Mouse (Mus musculus) WW6 (cell line): ENCODE results near the gene Ccdc103.

Source experiments
- DNase-seq: peaks from one replicate; pipeline ENCODE4 v3.0.0-alpha.2; 2013; ENCODE audit warnings: low read depth, low spot score

Ccdc103 gene

DNA sequence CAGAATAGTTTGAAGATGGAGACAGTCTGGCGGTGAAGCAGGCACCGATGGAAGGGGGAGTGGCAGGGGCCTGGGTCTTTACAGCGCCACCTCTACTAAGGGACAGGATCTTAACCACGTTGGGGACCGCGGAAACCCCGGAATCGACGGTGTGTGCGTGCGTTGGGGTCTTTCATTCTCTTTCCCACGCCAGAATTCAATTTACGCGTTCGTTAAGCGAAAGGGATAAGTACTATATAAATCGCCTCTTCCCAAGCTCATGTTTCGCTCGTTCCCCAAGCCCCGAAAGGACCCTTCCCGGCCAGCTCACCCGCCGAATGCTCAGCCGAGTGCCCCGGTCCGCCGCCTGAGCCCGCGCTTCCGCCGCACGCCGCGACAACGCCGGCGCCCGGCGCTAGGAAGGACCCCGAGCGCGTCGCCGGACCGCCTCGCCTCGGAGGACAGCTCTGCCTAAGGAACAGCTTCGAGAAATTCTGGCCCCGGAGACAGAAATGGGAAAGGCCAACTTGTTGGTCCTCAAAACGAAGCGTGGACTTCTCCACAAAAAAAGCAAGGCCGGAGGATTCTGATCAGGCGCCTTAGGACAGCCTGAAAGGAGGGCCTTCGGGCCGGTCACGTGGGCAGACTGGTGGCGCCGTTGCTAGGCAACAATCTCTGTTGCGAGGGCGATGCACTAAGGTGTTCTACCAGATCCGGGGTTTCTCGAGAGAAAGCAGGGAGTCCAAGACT is at the start of gene Ccdc103, which contains the start of gene Eftud2:
Ccdc103 (plus strand) TSS at position 620 of the 729 bp plus-strand sequence.
Eftud2 (minus strand) TSS at position 401 of the 729 bp plus-strand sequence.
- DNase-seq, result peak; percentile 89

DNA sequence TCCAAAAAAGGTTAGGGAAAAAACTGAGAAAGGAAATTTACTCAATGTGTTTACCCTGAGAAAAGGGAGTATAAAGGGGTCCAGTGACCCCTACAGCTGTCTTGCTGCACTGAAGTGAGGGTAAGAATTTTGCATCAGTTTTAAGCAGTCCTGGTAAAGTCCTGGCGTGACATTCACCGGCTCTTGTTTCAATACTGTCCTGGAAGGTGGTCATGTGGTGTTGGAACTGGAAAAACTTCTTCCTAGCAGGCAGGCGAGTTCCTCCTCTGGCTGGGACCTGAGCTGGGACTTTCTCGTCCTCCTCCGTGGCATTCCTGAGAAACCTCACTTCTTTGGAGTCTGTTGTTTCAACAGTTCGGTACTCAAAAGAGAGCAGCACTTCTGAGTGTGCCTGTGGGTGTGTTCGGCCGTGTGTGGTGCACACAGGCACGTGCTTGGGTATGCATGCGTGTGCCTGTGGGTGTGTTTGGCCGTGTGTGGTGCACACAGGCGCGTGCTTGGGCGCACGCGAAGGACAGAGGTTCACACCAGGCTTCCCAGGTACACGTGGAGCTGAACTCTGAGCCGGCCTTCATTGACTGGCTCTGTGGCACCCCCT is 48.2 kb upstream of the Ccdc103 start:
- DNase-seq, result no peak

DNA sequence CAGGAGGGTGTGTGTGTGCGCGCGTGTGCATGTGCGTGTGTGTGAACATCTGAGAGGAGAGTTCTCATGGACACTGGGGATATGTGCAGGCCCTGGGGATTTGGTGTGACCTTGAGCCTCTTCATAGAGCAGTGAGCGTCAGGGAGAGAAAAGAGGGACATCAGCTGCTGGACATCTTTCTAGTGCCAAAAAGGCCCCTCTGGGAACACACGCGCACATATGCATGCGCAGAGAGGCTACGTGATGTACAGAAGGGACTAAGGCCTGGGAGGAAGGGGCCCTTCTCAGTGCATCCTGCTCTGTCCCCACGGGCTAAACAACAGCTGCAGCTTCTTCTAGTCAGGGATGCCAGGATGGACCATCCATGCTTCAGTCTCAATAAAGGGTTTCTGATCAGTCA is 46.8 kb upstream of the Ccdc103 start:
- DNase-seq, result no peak

DNA sequence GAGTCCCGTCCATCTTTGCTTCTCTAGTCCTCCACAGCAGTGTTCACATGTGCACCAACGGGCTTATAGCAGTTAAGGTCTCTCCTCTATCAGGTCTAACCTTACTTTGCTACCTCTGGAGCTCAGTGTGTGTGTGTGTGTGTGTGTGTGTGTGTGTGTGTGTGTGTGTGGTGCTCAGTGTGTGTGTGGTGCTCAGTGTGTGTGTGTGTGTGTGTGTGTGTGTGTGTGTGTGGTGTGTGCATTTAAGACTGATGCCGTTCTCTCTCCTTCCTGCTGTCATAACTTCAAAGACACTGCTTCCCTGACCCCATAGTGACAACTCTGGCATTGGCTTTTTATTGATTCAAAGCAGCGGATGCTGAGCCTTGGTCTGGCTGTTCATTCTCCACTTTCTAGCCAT is 45.5 kb upstream of the Ccdc103 start, which contains the start of gene Higd1b:
Higd1b (plus strand) TSS at position 301 of the 400 bp plus-strand sequence.
- no peak for DNase-seq

DNA sequence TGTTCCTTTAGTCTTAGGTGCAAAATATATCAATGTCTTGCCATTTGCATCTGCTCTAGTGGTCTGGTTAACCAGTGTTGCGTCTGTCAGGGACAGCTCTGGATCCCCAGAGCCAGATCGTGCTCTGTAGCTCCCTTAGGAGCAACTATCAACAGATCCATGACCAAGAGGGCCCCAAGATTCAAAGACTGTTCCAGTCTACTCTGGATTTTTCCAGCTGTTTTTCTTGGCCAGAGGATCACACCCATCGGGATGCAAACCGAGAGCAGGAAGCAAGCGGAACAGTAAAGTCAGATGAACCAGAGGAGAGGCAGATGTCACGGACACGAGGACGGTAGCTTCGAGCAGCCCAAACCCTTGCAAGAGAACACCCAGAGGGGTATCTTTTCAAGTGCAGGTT is 44.9 kb upstream of the Ccdc103 start:
- no peak for DNase-seq

DNA sequence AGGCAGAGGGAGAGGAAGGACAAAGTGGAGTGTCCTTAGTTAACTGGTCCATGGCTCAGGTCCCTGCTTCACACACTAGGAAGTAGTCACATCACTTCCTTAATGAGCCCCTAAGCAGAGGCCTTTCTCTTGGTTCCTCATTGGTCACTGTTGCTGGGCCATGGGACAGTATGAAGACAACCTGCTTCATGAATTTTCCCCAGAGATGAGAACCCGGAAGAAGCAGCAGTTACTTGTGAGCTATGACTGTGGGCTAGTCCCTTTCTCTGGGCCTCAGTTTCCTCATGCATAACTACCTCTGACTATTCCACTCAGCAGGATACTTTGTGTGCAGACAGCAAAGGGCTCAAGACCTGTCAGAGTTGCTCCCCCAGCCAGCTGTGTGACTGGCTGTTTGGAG is 43.6 kb upstream of the Ccdc103 start:
- DNase-seq, result no peak

DNA sequence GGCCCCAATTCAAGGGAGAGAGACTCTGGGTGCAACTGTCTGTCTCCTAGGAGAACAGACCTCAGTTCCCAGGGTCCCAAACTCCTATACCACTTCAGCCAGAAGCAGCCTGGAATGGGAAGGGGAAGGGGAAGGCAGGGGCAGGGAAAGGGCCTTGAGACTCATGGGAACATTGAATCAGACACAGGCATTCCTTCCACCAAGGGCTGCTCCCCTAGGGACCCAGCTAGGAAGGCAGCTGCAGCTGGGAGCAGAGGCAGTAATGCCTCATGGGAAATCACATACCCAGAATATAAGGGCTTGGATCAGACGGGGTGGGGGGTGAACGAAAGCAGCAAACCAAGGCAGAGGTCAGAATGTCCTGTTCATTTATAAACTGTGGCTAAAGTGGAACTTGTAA is 42.9 kb upstream of the Ccdc103 start:
- no peak for DNase-seq

DNA sequence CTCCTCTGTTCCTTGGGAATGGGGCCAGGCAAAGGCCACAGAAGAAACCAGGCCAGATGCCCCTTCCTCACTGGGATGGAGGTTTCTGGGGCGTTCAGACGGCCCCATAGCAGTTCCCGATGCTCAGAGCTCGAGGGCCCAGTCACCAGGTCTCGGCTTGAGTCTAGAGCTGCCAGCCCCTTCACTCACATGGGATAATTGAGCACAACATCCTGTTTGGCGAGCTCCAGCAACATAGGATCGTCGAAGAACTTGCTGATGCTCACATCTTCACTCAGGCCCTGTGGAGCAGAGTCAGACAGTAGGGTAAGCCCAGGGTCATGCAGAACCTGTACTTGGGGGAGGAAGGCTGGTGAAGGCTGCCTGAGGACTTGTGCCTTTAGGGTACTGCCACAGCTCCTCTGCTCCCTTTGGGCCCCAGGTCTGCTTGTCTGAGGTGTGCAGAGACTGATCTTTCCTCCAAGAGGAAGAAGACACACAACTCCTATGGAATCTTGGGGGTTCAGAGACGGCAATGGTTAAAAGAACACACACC is 42.3 kb upstream of the Ccdc103 start:
- no peak for DNase-seq

DNA sequence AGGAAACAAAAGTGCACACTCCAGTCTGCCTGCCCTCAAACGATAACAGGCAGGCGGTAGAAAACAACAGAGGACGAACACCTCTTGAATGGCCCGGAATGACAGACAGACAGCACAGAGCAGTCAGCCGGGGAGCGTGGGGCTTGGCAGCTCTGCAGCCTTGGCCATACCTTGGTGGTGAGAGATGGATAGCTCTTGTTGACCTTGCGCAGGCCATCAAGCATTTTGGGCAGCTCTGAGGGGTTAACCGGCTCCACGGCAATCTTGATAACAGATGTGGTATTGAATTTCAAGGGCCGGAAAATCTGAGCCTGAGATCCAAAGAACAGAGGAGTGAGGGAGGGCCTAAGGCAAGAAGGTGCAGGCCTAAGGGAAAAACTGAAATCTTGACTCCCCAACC is 35.1 kb upstream of the Ccdc103 start:
- DNase-seq, result no peak

DNA sequence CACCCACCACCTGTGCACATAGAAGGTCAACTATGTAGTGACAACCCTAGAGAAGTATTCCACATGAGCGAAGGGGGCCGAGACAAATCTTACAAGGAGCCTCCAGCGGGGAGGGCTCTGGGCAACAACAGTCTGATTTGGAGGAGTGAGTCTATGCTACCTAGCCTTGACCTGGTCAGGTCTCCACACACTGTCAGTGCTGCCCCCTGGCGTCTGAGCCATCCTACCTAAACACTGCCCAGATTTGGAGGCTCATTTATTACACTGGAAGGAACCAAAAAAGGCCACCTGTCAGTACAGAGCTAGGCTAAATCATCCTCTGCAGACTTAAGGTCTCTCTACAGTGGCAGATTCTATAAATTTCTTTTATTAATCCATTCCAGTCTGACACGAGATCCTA is 29.1 kb upstream of the Ccdc103 start:
- DNase-seq, result peak; percentile 50

DNA sequence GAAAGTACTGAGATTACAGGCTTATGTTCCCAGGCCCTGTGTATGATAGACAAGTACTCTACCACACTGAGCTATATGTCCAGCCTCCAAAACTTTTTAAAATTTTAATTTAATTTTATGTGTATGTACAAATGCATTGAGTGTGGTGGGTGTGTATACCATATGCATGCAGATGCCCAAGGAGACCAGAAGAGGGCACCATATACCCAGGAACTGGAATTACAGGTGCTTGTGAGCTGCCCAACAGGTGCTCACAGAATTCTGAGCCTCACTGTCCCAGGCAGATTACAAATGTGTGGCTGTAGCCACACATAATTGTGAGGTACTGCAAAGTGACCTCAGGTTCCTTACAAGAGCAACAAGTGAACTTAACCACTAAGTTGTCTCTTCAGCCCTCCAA is 27.2 kb upstream of the Ccdc103 start:
- no peak for DNase-seq

DNA sequence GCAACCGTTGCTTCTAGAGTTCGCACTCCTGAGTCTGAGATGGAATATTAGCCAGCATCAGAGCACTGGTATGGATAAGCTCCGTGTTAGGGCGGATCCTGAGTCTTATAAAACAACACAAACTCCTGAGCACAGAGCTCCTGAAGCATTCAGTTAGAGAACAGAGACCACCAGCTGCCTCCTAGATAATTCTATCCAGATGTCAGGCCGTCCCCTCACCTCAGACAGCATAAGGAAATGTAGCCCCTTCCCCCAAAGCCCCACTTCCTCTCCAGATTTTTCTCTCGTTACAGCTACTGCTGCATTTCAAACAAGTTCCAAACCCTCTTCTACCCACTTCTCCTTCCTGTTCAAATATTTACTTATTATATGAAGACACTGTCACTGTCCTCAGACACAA is 25.1 kb upstream of the Ccdc103 start:
- DNase-seq, result no peak

DNA sequence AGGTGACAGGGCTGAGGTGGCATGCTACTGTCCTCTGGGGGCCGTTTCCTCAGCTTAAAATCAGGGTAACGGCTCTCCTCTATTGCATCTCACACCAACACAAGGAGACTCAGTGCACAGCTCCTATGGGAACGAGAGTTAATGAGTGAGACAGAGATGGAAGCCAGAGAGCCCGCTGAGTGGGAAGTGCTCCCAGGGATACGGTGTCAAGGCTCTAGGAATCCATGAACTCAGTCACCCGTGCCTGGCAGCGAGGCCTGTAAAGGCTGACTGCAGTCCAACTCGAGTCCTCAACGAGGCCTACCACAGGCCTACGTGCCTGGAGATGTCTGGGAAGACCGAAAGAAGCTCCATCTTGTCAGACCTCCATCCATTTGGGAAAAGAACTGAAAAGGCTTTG is 22.1 kb upstream of the Ccdc103 start:
- no peak for DNase-seq

DNA sequence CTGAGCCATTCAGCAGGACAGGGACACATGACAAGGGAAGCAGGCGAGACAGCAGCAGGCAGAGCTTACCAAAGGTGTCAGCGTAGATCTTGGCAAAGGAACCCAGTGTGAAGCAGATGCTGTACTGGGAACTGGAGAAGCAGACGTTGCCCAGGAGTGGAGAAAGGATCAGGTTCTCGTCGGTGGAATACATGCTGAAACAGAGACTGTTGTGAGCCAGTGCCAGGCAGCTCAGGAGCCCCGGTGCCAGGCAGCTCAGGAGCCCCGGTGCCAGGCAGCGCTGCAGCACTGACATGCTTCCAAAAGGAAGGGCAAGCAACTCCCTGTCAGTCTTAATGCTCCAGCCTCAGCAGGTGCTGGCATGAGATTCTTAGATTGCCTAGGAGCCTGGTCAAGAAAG is 21.1 kb upstream of the Ccdc103 start:
- DNase-seq, result no peak

DNA sequence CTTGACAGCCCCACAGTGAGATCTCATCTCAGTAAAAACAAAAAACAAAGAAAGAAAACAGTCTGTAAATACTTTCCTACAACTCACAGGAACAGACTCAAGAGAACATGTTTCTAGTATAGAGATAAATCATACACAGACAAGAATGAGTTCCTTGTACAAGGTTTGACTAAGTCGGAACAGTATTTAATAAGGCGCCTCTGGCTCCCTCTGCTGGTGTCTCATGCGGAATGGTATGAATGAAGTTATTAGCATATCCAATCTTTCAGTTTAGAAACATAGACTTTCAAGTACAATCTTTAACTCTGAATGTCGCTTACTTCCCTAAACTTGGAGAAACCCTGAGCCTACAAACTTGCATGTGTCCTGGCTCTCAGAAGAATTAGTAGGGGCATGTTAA is 16.7 kb upstream of the Ccdc103 start:
- no peak for DNase-seq

DNA sequence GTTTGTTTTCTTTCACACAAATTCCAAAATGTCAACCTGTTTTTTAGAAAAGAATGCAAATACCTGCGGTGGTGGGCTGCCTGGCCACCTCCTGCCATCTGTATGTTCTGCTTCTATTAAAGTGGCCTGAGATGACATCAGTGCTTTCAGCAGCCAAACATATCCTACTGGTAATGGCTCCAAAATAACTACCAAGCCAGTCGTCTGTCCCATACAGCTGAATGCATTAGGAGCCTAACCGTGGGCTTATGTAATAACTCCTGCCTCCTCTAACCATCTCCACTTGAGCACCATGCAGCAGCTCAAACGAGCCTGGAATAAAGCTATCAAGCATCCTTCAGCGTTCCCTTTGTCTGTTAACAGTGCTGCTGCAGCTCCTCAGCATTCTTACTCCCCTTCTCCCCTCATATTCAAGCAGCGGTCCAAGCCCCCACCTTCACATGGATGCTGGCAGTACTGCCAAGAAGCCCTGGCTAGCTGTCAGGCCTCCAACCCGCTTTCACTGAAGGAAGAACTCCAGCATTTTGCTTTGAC is 6.1 kb upstream of the Ccdc103 start:
- no peak for DNase-seq

DNA sequence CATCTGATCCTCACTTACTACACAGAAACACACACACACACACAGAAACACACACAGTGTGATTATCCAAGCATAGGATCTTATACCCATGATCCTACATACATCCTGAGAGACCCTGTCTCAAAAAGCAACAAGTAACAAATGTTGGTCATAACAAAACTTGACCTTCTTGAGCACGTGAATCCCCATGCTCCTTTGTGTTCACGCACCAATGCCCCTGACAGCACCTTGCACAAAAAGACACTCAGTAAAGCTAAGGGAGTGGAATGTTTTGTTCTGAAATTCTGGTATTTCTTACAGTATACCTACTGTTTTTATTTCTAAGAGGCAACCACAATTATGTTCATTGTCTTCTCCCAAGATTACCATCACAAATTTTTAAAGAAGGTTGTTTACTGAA is 1.4 kb upstream of the Ccdc103 start:
- DNase-seq, result no peak

DNA sequence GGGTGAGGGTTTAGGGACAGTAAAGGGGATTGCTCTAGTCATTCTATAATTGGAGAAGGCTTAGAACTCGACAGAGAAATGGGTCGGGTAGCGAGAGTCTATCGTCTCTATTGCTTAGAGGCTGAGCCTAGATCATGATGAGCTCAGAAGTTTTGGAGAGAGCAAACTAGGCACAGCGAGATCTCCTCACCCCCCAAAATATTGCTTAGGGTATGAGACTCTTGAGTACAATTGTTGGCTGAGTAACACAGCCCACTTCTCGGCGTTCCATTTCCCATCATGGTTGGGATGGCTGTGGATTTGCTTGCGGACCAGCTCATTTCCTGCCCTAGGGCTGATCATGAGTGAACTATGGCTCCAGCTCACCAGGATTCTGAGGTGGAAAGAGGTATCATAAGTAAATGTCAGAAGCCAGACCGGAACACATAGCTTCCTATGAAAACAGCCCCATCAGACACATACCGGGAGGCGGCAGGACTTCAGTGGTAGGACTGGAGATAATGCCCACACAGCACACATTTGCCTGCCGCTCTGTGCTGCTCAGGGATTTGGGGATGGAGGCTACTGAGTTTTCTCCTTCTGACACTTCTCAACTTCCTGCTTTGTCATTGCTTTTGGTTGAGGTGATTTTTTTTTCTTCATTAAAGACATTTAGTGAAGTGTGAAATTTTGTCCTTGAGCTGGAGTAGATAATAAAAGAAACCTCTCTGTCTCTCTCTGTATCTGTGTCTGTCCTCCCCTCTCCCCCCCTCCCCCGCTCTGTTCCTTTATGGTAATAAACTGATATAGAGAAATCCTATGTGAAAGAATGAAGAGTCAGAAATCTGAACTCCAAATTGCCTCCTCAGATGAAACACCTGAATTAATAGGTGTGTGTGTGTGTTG is 552 bp downstream of the Ccdc103 start:
- DNase-seq, result no peak

DNA sequence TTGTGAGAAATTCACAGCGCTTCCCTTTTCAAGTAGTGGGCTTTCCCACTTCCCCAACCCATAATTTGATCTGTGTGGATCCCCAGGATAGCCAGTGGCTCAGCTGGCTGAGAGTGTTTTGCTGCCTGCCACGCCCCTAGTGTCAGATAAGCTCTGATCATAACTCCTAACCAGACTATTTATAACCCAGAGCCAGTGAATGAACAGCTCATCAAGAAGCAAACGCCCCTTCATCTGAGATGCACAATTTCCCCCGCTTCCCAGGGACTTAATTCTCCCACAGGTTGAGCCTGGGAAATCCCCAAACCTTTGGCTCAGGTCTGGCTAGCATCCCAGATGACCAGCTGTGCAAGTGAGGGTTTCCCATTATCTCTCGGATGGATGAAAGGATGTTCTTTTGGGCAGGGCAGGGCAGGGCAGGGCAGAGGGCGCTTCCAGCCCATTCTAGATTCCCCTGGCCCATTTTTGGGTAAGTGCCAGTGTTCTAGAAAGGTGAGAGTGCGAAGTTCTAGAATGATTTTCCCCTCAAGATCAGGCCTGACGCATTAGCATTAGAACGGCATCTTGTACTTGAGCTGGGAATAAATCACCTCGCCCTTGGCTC is 3.7 kb downstream of the Ccdc103 start, which contains the start of gene Fam187a:
Fam187a (plus strand) TSS at position 554 of the 604 bp plus-strand sequence.
- DNase-seq, result no peak

DNA sequence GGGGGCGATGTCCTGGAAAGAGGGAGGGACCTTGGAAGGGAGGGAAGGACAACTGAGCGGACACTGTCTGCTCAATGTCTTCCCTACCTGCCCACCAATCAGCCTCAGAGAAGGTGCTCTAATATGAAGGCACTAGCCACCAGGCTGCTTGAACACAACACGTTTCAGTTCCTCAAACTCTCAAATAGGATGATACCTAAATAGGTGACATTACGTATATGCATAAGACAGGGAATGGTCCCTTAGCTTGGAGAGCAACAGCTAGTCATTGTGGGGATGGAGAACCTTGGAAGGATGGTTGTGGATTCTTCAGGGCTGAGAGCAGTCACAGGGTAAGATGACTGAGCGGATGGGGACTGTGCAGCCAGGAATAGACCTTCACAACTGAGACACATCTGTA is 6.4 kb downstream of the Ccdc103 start:
- no peak for DNase-seq

DNA sequence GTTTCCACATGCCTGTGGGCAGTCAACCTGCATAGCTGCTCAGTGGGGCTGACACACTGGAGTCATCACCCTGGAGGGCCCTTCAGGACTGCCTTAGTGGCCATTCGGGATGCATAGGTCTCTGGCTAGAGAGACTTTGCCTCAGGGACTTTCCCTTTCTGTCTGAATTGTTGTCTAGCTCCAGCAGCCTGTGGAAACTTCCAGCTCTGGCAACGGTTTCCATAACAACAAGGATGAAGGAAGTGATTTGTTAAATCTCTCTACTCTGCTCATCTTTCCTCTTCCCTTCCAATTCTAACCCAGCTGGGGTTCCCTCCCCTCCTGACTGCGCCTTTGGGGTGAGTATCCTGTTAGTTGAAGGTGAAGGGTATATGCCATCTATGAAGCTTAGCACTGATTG is 7.1 kb downstream of the Ccdc103 start:
- DNase-seq, result no peak
